Mouse (Mus musculus) hindbrain, embryonic 10.5 days (tissue): ENCODE results near the gene Kctd7. TPM values are rescaled to one million over a fixed set of nuclear protein-coding genes. Genes with fewer than 3 reads are reported as not detected.

ENCODE experiments used
- DNase-seq: peaks from one replicate; pipeline ENCODE4 v3.0.0-alpha.2; 2017; ENCODE audit warnings: low spot score
- H3K27ac ChIP-seq: fragments of 300-500 bp; sonication (generic); 2 replicates; pipeline ENCODE4 v1.5.1; 2016; ENCODE audit warnings: mild to moderate bottlenecking, moderate library complexity
- H3K27me3 ChIP-seq: fragments of 300-500 bp; sonication (generic); 2 replicates; pipeline ENCODE4 v1.6.1; 2016; ENCODE audit warnings: mild to moderate bottlenecking; ENCODE audit not compliant: poor library complexity, insufficient read depth, severe bottlenecking
- H3K36me3 ChIP-seq: fragments of 300-500 bp; sonication (generic); 2 replicates; pipeline ENCODE4 v1.6.1; 2016; ENCODE audit warnings: mild to moderate bottlenecking, moderate library complexity
- H3K4me1 ChIP-seq: fragments of 300-500 bp; sonication (generic); replicated peaks from 2 replicates; pipeline ENCODE4 v1.6.1; 2016; ENCODE audit warnings: mild to moderate bottlenecking
- H3K4me3 ChIP-seq: fragments of 300-500 bp; sonication (generic); 2 replicates; pipeline ENCODE4 v1.5.1; 2016; ENCODE audit warnings: mild to moderate bottlenecking, moderate library complexity
- H3K9me3 ChIP-seq: fragments of 300-500 bp; sonication (generic); 2 replicates; pipeline ENCODE4 v1.6.1; 2016; ENCODE audit warnings: mild to moderate bottlenecking, moderate library complexity
- WGBS: fragments of 180-500 bp; shearing (Covaris S2); methylation state at CpG from one replicate; pipeline ENCODE4 v1.1.7; 2016; 5-methylcytosine and 5-hydroxymethylcytosine counted together
- polyA plus RNA-seq: library from polyadenylated mRNA; unstranded; fragments of >200 nt; fragmentation: Nextera tagmentation; extraction: Ambion mirVana; gene quantifications from 2 replicates; pipeline ENCODE4 v1.2.1, GENCODE M21; 2016

Kctd7 gene
- polyA plus RNA-seq, 1 experiment from 2014 or later: 6.6 TPM

GRCm38 (mm10) chr5:130120904-130121303 is 23.8 kb upstream of the Kctd7 start:
- 69% methylated on average over 6 of the region's 6 CpGs for WGBS
- peak; percentile 53 for DNase-seq
- Histone ChIP-seq H3K4me3 (no peak overlapping the region), H3K9me3 (no peaks in the 10 kb centered on the region), H3K4me1 (0 out of 2 replicates have a peak, but pooled peaks cover 8% of the 10 kb centered on the region), H3K36me3 (peaks cover 22% of the 10 kb centered on the region), H3K27ac (no peak overlapping the region), H3K27me3 (no peaks in the 10 kb centered on the region)

GRCm38 (mm10) chr5:130122355-130122754 is 22.3 kb upstream of the Kctd7 start:
- WGBS: 92% methylated on average over 2 of the region's 2 CpGs
- H3K4me1 ChIP-seq: 0 out of 2 replicates have a peak, but pooled peaks cover 8% of the 10 kb centered on the region
- peaks cover 9% of the 10 kb centered on the region; the same call in 1 of the 2 replicates for H3K36me3 ChIP-seq
- DNase-seq: no peak
- H3K27me3 ChIP-seq: no peaks in the 10 kb centered on the region
- H3K9me3 ChIP-seq: no peaks in the 10 kb centered on the region
- H3K27ac ChIP-seq: no peak overlapping the region
- no peak overlapping the region for H3K4me3 ChIP-seq

- Histone ChIP-seq H3K4me3 (no peak overlapping the region), H3K9me3 (no peaks in the 10 kb centered on the region), H3K36me3 (peaks cover 9% of the 10 kb centered on the region; the same call in 1 of the 2 replicates), H3K27ac (no peak overlapping the region), H3K27me3 (no peaks in the 10 kb centered on the region), H3K4me1 (0 out of 2 replicates have a peak, but pooled peaks cover 8% of the 10 kb centered on the region)
- no peak for DNase-seq
- 76% methylated on average over 5 of the region's 5 CpGs for WGBS
Observed at GRCm38 (mm10) chr5:130124271-130124670, 20.4 kb upstream of the Kctd7 start.

GRCm38 (mm10) chr5:130128686-130129523 is 15.8 kb upstream of the Kctd7 start:
- WGBS: 68% methylated on average over 11 of the region's 11 CpGs
- DNase-seq: peak; percentile 9
- Histone ChIP-seq H3K9me3 (no peaks in the 10 kb centered on the region), H3K27ac (no peak overlapping the region), H3K4me3 (no peak overlapping the region), H3K36me3 (peaks cover 22% of the 10 kb centered on the region), H3K4me1 (no peaks in the 10 kb centered on the region), H3K27me3 (no peaks in the 10 kb centered on the region)

GRCm38 (mm10) chr5:130129524-130129793 is 15.2 kb upstream of the Kctd7 start:
- H3K4me1 ChIP-seq: no peaks in the 10 kb centered on the region
- H3K36me3 ChIP-seq: peaks cover 25% of the 10 kb centered on the region
- H3K4me3 ChIP-seq: no peak overlapping the region
- H3K27me3 ChIP-seq: no peaks in the 10 kb centered on the region
- no peak for DNase-seq
- H3K27ac ChIP-seq: no peak overlapping the region
- H3K9me3 ChIP-seq: no peaks in the 10 kb centered on the region
- WGBS: 90% methylated on average over 5 of the region's 5 CpGs

- Histone ChIP-seq H3K27me3 (no peaks in the 10 kb centered on the region), H3K4me3 (no peak overlapping the region), H3K4me1 (no peaks in the 10 kb centered on the region), H3K27ac (no peak overlapping the region), H3K36me3 (peaks cover 28% of the 10 kb centered on the region), H3K9me3 (no peaks in the 10 kb centered on the region)
- DNase-seq: no peak
- 94% methylated on average over 13 of the region's 13 CpGs for WGBS
Observed at GRCm38 (mm10) chr5:130136597-130136996, 8.1 kb upstream of the Kctd7 start.

GRCm38 (mm10) chr5:130139393-130139792 is 5.3 kb upstream of the Kctd7 start:
- no peaks in the 10 kb centered on the region for H3K9me3 ChIP-seq
- 34% methylated on average over 8 of the region's 8 CpGs for WGBS
- no peak overlapping the region for H3K4me3 ChIP-seq
- H3K27ac ChIP-seq: no peak overlapping the region
- H3K36me3 ChIP-seq: peaks cover 19% of the 10 kb centered on the region
- H3K27me3 ChIP-seq: peaks cover 8% of the 10 kb centered on the region; the same call in 1 of the 2 replicates
- peak; percentile 78 for DNase-seq
- H3K4me1 ChIP-seq: peaks cover 8% of the 10 kb centered on the region; the same call in 1 of the 2 replicates

- WGBS: 88% methylated on average over 5 of the region's 5 CpGs
- Histone ChIP-seq H3K4me1 (peaks cover 24% of the 10 kb centered on the region), H3K4me3 (no peak overlapping the region), H3K36me3 (peaks cover 3% of the 10 kb centered on the region), H3K27ac (no peak overlapping the region), H3K9me3 (no peaks in the 10 kb centered on the region), H3K27me3 (peaks cover 8% of the 10 kb centered on the region; the same call in 1 of the 2 replicates)
- no peak for DNase-seq
Observed at GRCm38 (mm10) chr5:130141138-130141537, 3.5 kb upstream of the Kctd7 start.

GRCm38 (mm10) chr5:130142041-130142440 is 2.6 kb upstream of the Kctd7 start:
- 69% methylated on average over 4 of the region's 4 CpGs for WGBS
- Histone ChIP-seq H3K9me3 (no peaks in the 10 kb centered on the region), H3K27ac (no peak overlapping the region), H3K27me3 (peaks cover 8% of the 10 kb centered on the region; the same call in 1 of the 2 replicates), H3K36me3 (no peaks in the 10 kb centered on the region), H3K4me3 (no peak overlapping the region), H3K4me1 (peaks cover 24% of the 10 kb centered on the region)
- no peak for DNase-seq

GRCm38 (mm10) chr5:130143101-130143500 is 1.6 kb upstream of the Kctd7 start:
- H3K4me1 ChIP-seq: peaks cover 24% of the 10 kb centered on the region
- H3K36me3 ChIP-seq: no peaks in the 10 kb centered on the region
- H3K27me3 ChIP-seq: peaks cover 8% of the 10 kb centered on the region; the same call in 1 of the 2 replicates
- 93% methylated on average over 7 of the region's 7 CpGs for WGBS
- no peak for DNase-seq
- no peak overlapping the region for H3K27ac ChIP-seq
- H3K4me3 ChIP-seq: no peak overlapping the region
- H3K9me3 ChIP-seq: no peaks in the 10 kb centered on the region

- H3K9me3 ChIP-seq: no peaks in the 10 kb centered on the region
- DNase-seq: peak; percentile 72
- peaks cover 8% of the 10 kb centered on the region; the same call in 1 of the 2 replicates for H3K27me3 ChIP-seq
- peak overlapping the region; percentile 68 for H3K4me3 ChIP-seq
- peak overlapping the region; percentile 91 for H3K27ac ChIP-seq
- peaks cover 24% of the 10 kb centered on the region for H3K4me1 ChIP-seq
- 5% methylated on average over 20 of the region's 20 CpGs for WGBS
- H3K36me3 ChIP-seq: 0 out of 2 replicates have a peak, but pooled peaks cover 4% of the 10 kb centered on the region
Observed at GRCm38 (mm10) chr5:130143977-130144333, 706 bp upstream of the Kctd7 start.

- Histone ChIP-seq H3K27ac (no peak overlapping the region), H3K36me3 (0 out of 2 replicates have a peak, but pooled peaks cover 4% of the 10 kb centered on the region), H3K4me1 (peaks cover 24% of the 10 kb centered on the region), H3K27me3 (peaks cover 8% of the 10 kb centered on the region; the same call in 1 of the 2 replicates), H3K9me3 (no peaks in the 10 kb centered on the region), H3K4me3 (no peak overlapping the region)
- no peak for DNase-seq
- 88% methylated on average over 8 of the region's 8 CpGs for WGBS
Observed at GRCm38 (mm10) chr5:130145961-130146360, 1.3 kb downstream of the Kctd7 start.

GRCm38 (mm10) chr5:130149726-130150310 is 5.2 kb downstream of the Kctd7 start:
- H3K4me3 ChIP-seq: no peak overlapping the region
- H3K4me1 ChIP-seq: peaks cover 11% of the 10 kb centered on the region
- H3K9me3 ChIP-seq: no peaks in the 10 kb centered on the region
- H3K36me3 ChIP-seq: peaks cover 26% of the 10 kb centered on the region
- no peaks in the 10 kb centered on the region for H3K27me3 ChIP-seq
- no peak overlapping the region for H3K27ac ChIP-seq
- 85% methylated on average over 7 of the region's 7 CpGs for WGBS
- no peak for DNase-seq
